Mouse (Mus musculus): ENCODE results near the gene Ano4.

GRCm38 (mm10) chr10:89273001-89273680, 71.4 kb downstream of the Ano4 start:
- TF ChIP-seq POLR2A (IDR thresholded peaks at IDR 0.05; ENCODE audit: borderline replicate concordance, extremely low read depth, insufficient read depth, insufficient read length, poor library complexity, severe bottlenecking) (no peak), CTCF (IDR thresholded peaks at IDR 0.05; ENCODE audit: borderline replicate concordance, extremely low read depth, insufficient read depth, insufficient read length) (no peak)
